Mouse (Mus musculus) gastrocnemius, adult 2 months (tissue): ENCODE results near the gene Tma16. TPM values are rescaled to one million over a fixed set of nuclear protein-coding genes. Genes with fewer than 3 reads are reported as not detected.

Experiments used
- DNase-seq: peaks from one replicate; pipeline ENCODE4 v3.0.0; 2022
- H3K27ac ChIP-seq: fragments of 200-600 bp; 2 replicates; pipeline ENCODE4 v1.8.1; 2022; ENCODE audit warnings: mild to moderate bottlenecking
- H3K4me3 ChIP-seq: fragments of 200-600 bp; 2 replicates; pipeline ENCODE4 v1.8.1; 2022; ENCODE audit warnings: mild to moderate bottlenecking, moderate library complexity
- CTCF ChIP-seq: fragments of 200-600 bp; IDR thresholded peaks from 2 replicates; pipeline ENCODE4 v1.8.1; 2022; ENCODE audit warnings: antibody characterized with exemption, mild to moderate bottlenecking, moderate library complexity
- intact Hi-C: fragments of 180-260 bp; cut with DNase I; formaldehyde crosslinking; loops from one replicate; pipeline ENCODE4 v1.15.1; 2025
- total RNA-seq, 2 experiments: library from RNA; stranded (reverse); gene quantifications; 2 replicates each; pipeline ENCODE4 v1.2.3; 2021

The Tma16 gene
- total RNA-seq, 2 experiments from 2014 or later, result 5.4 TPM

GRCm38 (mm10) chr8:66450691-66451090, 35.6 kb downstream of the Tma16 start:
- TF ChIP-seq CTCF, result peak; percentile 74
- H3K4me3 ChIP-seq, result no peak overlapping the region
- intact Hi-C loops, result loop anchor here (2.0 kb wide), 1 partner anchor 46 kb away; no protein-coding TSS in a partner anchor
- no peak for DNase-seq
- no peak overlapping the region for H3K27ac ChIP-seq

GRCm38 (mm10) chr8:66445351-66445750, 41.0 kb downstream of the Tma16 start:
- Histone ChIP-seq H3K4me3 (no peak overlapping the region), H3K27ac (no peak overlapping the region)
- intact Hi-C loops, result no loop called here
- no peak for DNase-seq
- no peak for TF ChIP-seq CTCF

- TF ChIP-seq CTCF, result no peak
- intact Hi-C loops, result no loop called here
- H3K4me3 ChIP-seq, result no peak overlapping the region
- DNase-seq, result no peak
- H3K27ac ChIP-seq, result no peak overlapping the region
Measured at GRCm38 (mm10) chr8:66444141-66444540, 42.2 kb downstream of the Tma16 start.

GRCm38 (mm10) chr8:66442778-66443177, 43.6 kb downstream of the Tma16 start:
- TF ChIP-seq CTCF, result peak; percentile 23; the same call in 1 of the 2 replicates
- Histone ChIP-seq H3K27ac (no peak overlapping the region), H3K4me3 (no peak overlapping the region)
- no peak for DNase-seq
- intact Hi-C loops, result no loop called here

- intact Hi-C loops, result no loop called here
- Histone ChIP-seq H3K4me3 (no peak overlapping the region), H3K27ac (no peak overlapping the region)
- TF ChIP-seq CTCF, result peak; percentile 8; the same call in 1 of the 2 replicates
- no peak for DNase-seq
Measured at GRCm38 (mm10) chr8:66441123-66441522, 45.2 kb downstream of the Tma16 start.

- no peak for TF ChIP-seq CTCF
- peak; percentile 29 for DNase-seq
- H3K4me3 ChIP-seq, result no peak overlapping the region
- no peak overlapping the region for H3K27ac ChIP-seq
- intact Hi-C loops, result no loop called here
Measured at GRCm38 (mm10) chr8:66438468-66438867, 47.9 kb downstream of the Tma16 start.

GRCm38 (mm10) chr8:66437929-66438328, 48.4 kb downstream of the Tma16 start:
- no peak for TF ChIP-seq CTCF
- no peak for DNase-seq
- Histone ChIP-seq H3K4me3 (no peak overlapping the region), H3K27ac (no peak overlapping the region)
- intact Hi-C loops, result no loop called here

- no peak for DNase-seq
- TF ChIP-seq CTCF, result no peak
- intact Hi-C loops, result no loop called here
- Histone ChIP-seq H3K4me3 (no peak overlapping the region), H3K27ac (no peak overlapping the region)
Measured at GRCm38 (mm10) chr8:66436804-66437203, 49.5 kb downstream of the Tma16 start.

GRCm38 (mm10) chr8:66433577-66433976, 52.8 kb downstream of the Tma16 start:
- DNase-seq, result no peak
- no peak overlapping the region for H3K27ac ChIP-seq
- intact Hi-C loops, result no loop called here
- H3K4me3 ChIP-seq, result no peak overlapping the region
- TF ChIP-seq CTCF, result no peak

- intact Hi-C loops, result no loop called here
- no peak for TF ChIP-seq CTCF
- no peak for DNase-seq
- Histone ChIP-seq H3K4me3 (no peak overlapping the region), H3K27ac (no peak overlapping the region)
Measured at GRCm38 (mm10) chr8:66430639-66431038, 55.7 kb downstream of the Tma16 start.

Other genes with a start within 250 kb of the Tma16 start
- not detected for gene Tktl2, start 25.2 kb upstream of the Tma16 start, total RNA-seq
- not detected for gene Npy5r, start 201.6 kb upstream of the Tma16 start, total RNA-seq
- gene Npy1r, start 210.7 kb upstream of the Tma16 start, total RNA-seq, result 1 to 10 TPM; 1.6 to 2.1 TPM